In the genomic region with DNA sequence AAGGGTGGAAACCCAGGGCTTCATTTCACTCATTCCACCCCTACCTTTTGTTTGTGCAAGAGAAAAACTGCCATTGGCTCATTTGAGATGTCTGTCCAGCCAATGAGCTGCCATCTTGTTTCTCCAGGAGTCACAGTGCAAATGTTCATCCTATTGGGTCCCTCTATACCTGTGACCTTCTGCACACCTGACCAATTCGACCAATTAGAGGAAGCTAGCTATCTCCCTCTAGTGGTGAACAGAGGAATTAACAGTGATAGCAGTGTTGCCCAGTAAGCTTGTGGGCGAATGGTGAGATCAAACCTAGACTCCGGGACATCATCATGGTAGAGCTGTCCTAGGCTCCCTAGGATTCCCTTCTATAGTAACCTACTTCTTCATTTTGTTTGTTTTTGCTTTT, we compare ENCODE assay signal across 20 mouse cellular contexts.
A peak's percentile ranks its signal among the peaks of the same experiment; 100 is the strongest.
DNase-seq lines count a peak whose midpoint lies in the region; ATAC-seq and TF ChIP-seq lines count a peak whose summit lies in the region.
"Had no signal": no experiment of that assay in that cellular context is flagged by ENCODE, and none has a peak within 500 bp of the region (broad histone marks: within the 10 kb centered on the region; RNA-seq: fewer than 3 reads in every experiment).

No protein-coding gene starts in this region.

- no peak for TF ChIP-seq EP300 in lung, postnatal 0 days (IDR thresholded peaks at IDR 0.05)
- TF ChIP-seq EP300 in stomach, postnatal 0 days (optimal IDR thresholded peaks at IDR 0.05): no peak

- H3K4me3 ChIP-seq in intestine, postnatal 0 days (ENCODE audit: low read depth, low read length): no peak overlapping the region
- H3K4me3 ChIP-seq in intestine, embryonic 15.5 days (replicated peaks): no peak overlapping the region
- H3K4me3 ChIP-seq in lung, postnatal 0 days (ENCODE audit: low read depth, low read length): no peak overlapping the region
- no peak overlapping the region for H3K4me3 ChIP-seq in ES-E14 (ENCODE audit: insufficient read depth in 1 of 2, low read depth in 1 of 2, low read length in 2 of 2, poor library complexity in 1 of 2, severe bottlenecking in 1 of 2)
- no peak overlapping the region for H3K4me3 ChIP-seq in stomach, postnatal 0 days (ENCODE audit: low read depth, low read length)
- no peak overlapping the region for H3K4me3 ChIP-seq in thymus, adult 2 months (ENCODE audit: control insufficient read depth, insufficient read depth, low read length)
- H3K4me3 ChIP-seq: embryonic facial prominence, embryonic 12.5 days; hindbrain, embryonic 12.5 days; limb, embryonic 15.5 days; lung, embryonic 15.5 days; stomach, embryonic 15.5 days had no signal

- H3K27me3 ChIP-seq in intestine, postnatal 0 days (replicated peaks; ENCODE audit: control insufficient read depth, insufficient read depth, low read length): no peaks in the 10 kb centered on the region
- no peaks in the 10 kb centered on the region for H3K27me3 ChIP-seq in intestine, embryonic 15.5 days (replicated peaks)
- no peaks in the 10 kb centered on the region for H3K27me3 ChIP-seq in lung, postnatal 0 days (replicated peaks; ENCODE audit: insufficient read depth, low read length)
- H3K27me3 ChIP-seq in stomach, postnatal 0 days (ENCODE audit: control insufficient read depth, insufficient read depth, low read length): no peaks in the 10 kb centered on the region
- no peaks in the 10 kb centered on the region for H3K27me3 ChIP-seq in thymus, adult 2 months (ENCODE audit: control insufficient read depth, insufficient read depth, low read length)
- H3K27me3 ChIP-seq: embryonic facial prominence, embryonic 12.5 days; hindbrain, embryonic 12.5 days; limb, embryonic 15.5 days; lung, embryonic 15.5 days; stomach, embryonic 15.5 days had no signal

- in situ Hi-C loops in ES-E14 (cut with MboI; ENCODE audit: low sequenced_read_pairs in 2 of 2, unreplicated experiment in 2 of 2): no loop called here

- WGBS in intestine, postnatal 0 days: 88% methylated on average over 3 of the region's 3 CpGs
- WGBS in intestine, embryonic 15.5 days: 81% methylated on average over 3 of the region's 3 CpGs
- 76% methylated on average over 3 of the region's 3 CpGs for whole genome bisulfite sequencing in lung, postnatal 0 days
- 83% methylated on average over 3 of the region's 3 CpGs for WGBS in stomach, postnatal 0 days
- 92% methylated on average over 3 of the region's 3 CpGs for WGBS in thymus, adult 2 months

- TF ChIP-seq CTCF in intestine, postnatal 0 days (IDR thresholded peaks at IDR 0.05; ENCODE audit: low read depth): peak; percentile 55
- TF ChIP-seq CTCF in lung, postnatal 0 days (IDR thresholded peaks at IDR 0.05): peak; percentile 13; the same call in 1 of the 2 replicates
- peak; percentile 50 for TF ChIP-seq CTCF in stomach, postnatal 0 days (IDR thresholded peaks at IDR 0.05; ENCODE audit: low read depth)
- TF ChIP-seq CTCF in thymus, adult 2 months (IDR thresholded peaks at IDR 0.05; ENCODE audit: borderline replicate concordance, control insufficient read depth, extremely low read depth, insufficient read depth, low read length, poor library complexity): no peak

- H3K9me3 ChIP-seq in intestine, postnatal 0 days (ENCODE audit: control insufficient read depth): no peaks in the 10 kb centered on the region
- no peaks in the 10 kb centered on the region for H3K9me3 ChIP-seq in intestine, embryonic 15.5 days
- no peaks in the 10 kb centered on the region; the same call in 1 of the 2 replicates for H3K9me3 ChIP-seq in lung, postnatal 0 days (ENCODE audit: low read length)
- no peaks in the 10 kb centered on the region for H3K9me3 ChIP-seq in ES-E14 (ENCODE audit: control insufficient read depth, insufficient read depth, low read depth, low read length)
- H3K9me3 ChIP-seq in stomach, postnatal 0 days (ENCODE audit: control insufficient read depth, low read length): no peaks in the 10 kb centered on the region
- H3K9me3 ChIP-seq: embryonic facial prominence, embryonic 12.5 days; hindbrain, embryonic 12.5 days; limb, embryonic 15.5 days; lung, embryonic 15.5 days; stomach, embryonic 15.5 days had no signal

- H3K4me2 ChIP-seq in intestine, postnatal 0 days (replicated peaks; ENCODE audit: low read depth): no peak overlapping the region
- H3K4me2 ChIP-seq in intestine, embryonic 15.5 days (replicated peaks): no peak overlapping the region
- no peak overlapping the region for H3K4me2 ChIP-seq in lung, postnatal 0 days (replicated peaks; ENCODE audit: low read depth, low read length)
- H3K4me2 ChIP-seq in stomach, postnatal 0 days (replicated peaks; ENCODE audit: low read depth): no peak overlapping the region
- H3K4me2 ChIP-seq: embryonic facial prominence, embryonic 12.5 days; hindbrain, embryonic 12.5 days; limb, embryonic 15.5 days; lung, embryonic 15.5 days; stomach, embryonic 15.5 days had no signal

- no peak overlapping the region for H3K27ac ChIP-seq in intestine, postnatal 0 days (ENCODE audit: low read depth, low read length)
- H3K27ac ChIP-seq in intestine, embryonic 15.5 days: no peak overlapping the region
- H3K27ac ChIP-seq in lung, postnatal 0 days (ENCODE audit: low read length): no peak overlapping the region
- no peak overlapping the region for H3K27ac ChIP-seq in ES-E14 (ENCODE audit: insufficient read depth, low read depth, low read length, poor library complexity, severe bottlenecking)
- no peak overlapping the region for H3K27ac ChIP-seq in stomach, postnatal 0 days (replicated peaks)
- no peak overlapping the region for H3K27ac ChIP-seq in thymus, adult 2 months (ENCODE audit: control insufficient read depth, insufficient read depth, low read length)
- H3K27ac ChIP-seq: embryonic facial prominence, embryonic 12.5 days; hindbrain, embryonic 12.5 days; limb, embryonic 15.5 days; lung, embryonic 15.5 days; stomach, embryonic 15.5 days had no signal

- no peak overlapping the region for H3K9ac ChIP-seq in intestine, postnatal 0 days (ENCODE audit: low read depth, low read length)
- H3K9ac ChIP-seq in intestine, embryonic 15.5 days: no peak overlapping the region
- H3K9ac ChIP-seq in lung, postnatal 0 days (replicated peaks; ENCODE audit: low read depth): no peak overlapping the region
- H3K9ac ChIP-seq in ES-E14 (ENCODE audit: insufficient read depth, low read depth, low read length, poor library complexity, severe bottlenecking): no peak overlapping the region
- no peak overlapping the region for H3K9ac ChIP-seq in stomach, postnatal 0 days (ENCODE audit: low read length)
- H3K9ac ChIP-seq: embryonic facial prominence, embryonic 12.5 days; hindbrain, embryonic 12.5 days; limb, embryonic 15.5 days; lung, embryonic 15.5 days; stomach, embryonic 15.5 days had no signal

- no peaks in the 10 kb centered on the region for H3K36me3 ChIP-seq in intestine, postnatal 0 days (ENCODE audit: control insufficient read depth, insufficient read depth)
- no peaks in the 10 kb centered on the region for H3K36me3 ChIP-seq in intestine, embryonic 15.5 days
- no peaks in the 10 kb centered on the region for H3K36me3 ChIP-seq in lung, postnatal 0 days (ENCODE audit: insufficient read depth, low read length)
- H3K36me3 ChIP-seq in ES-E14 (ENCODE audit: control insufficient read depth, insufficient read depth, low read length, poor library complexity, severe bottlenecking): no peaks in the 10 kb centered on the region
- H3K36me3 ChIP-seq in stomach, postnatal 0 days (ENCODE audit: control insufficient read depth, insufficient read depth, low read length): no peaks in the 10 kb centered on the region
- no peaks in the 10 kb centered on the region for H3K36me3 ChIP-seq in thymus, adult 2 months (ENCODE audit: control insufficient read depth, insufficient read depth, low read length)
- H3K36me3 ChIP-seq: embryonic facial prominence, embryonic 12.5 days; hindbrain, embryonic 12.5 days; limb, embryonic 15.5 days; lung, embryonic 15.5 days; stomach, embryonic 15.5 days had no signal

- ATAC-seq in intestine, postnatal 0 days: no peak
- no peak for ATAC-seq in intestine, embryonic 15.5 days
- ATAC-seq in lung, postnatal 0 days: no peak
- ATAC-seq in stomach, postnatal 0 days (ENCODE audit: low FRiP score, low TSS enrichment): no peak
- ATAC-seq: activated CD4-positive, CD25-positive, alpha-beta regulatory T cell, adult 4 months had no signal

- no peak for TF ChIP-seq POLR2A in thymus, adult 2 months (IDR thresholded peaks at IDR 0.05; ENCODE audit: control insufficient read depth, extremely low read depth, insufficient read depth, low read length, poor library complexity)

- no peaks in the 10 kb centered on the region for H3K4me1 ChIP-seq in intestine, postnatal 0 days (replicated peaks; ENCODE audit: control insufficient read depth, insufficient read depth, low read length)
- no peaks in the 10 kb centered on the region for H3K4me1 ChIP-seq in intestine, embryonic 15.5 days (replicated peaks)
- no peaks in the 10 kb centered on the region for H3K4me1 ChIP-seq in lung, postnatal 0 days (ENCODE audit: insufficient read depth, low read depth, low read length)
- no peaks in the 10 kb centered on the region for H3K4me1 ChIP-seq in ES-E14 (ENCODE audit: control insufficient read depth in 2 of 2, insufficient read depth in 2 of 2, low read length in 2 of 2, poor library complexity in 1 of 2)
- no peaks in the 10 kb centered on the region for H3K4me1 ChIP-seq in stomach, postnatal 0 days (replicated peaks; ENCODE audit: control insufficient read depth, insufficient read depth)
- no peaks in the 10 kb centered on the region for H3K4me1 ChIP-seq in thymus, adult 2 months (replicated peaks; ENCODE audit: control insufficient read depth, insufficient read depth, low read length)
- H3K4me1 ChIP-seq: embryonic facial prominence, embryonic 12.5 days; hindbrain, embryonic 12.5 days; limb, embryonic 15.5 days; lung, embryonic 15.5 days; stomach, embryonic 15.5 days had no signal

- no peak for DNase-seq in lung, postnatal 0 days (ENCODE audit: low spot score)
- no peak for DNase-seq in lung, postnatal 4 days
- DNase-seq in ES-E14 (ENCODE audit: low read depth, low spot score): peak; percentile 13
- no peak for DNase-seq in stomach, postnatal 0 days (ENCODE audit: low spot score)
- DNase-seq in thymus, adult 2 months: no peak
- DNase-seq: adrenal gland, postnatal 14 days; cerebellum, adult 2 months; gastrocnemius, postnatal 10 days; kidney, adult 11 months; kidney, postnatal 36 days; spleen, adult 18-20 months; thymus, postnatal 25 days had no signal

TF ChIP-seq in ES-E14, 5 proteins besides CTCF, POLR2A, EP300 and RAD21:
- TF ChIP-seq CHD2 (IDR thresholded peaks at IDR 0.05; ENCODE audit: low read depth, low read length) (peak; percentile 65; the same call in 1 of the 2 replicates), MAFK (IDR thresholded peaks at IDR 0.05; ENCODE audit: insufficient read depth, low read depth, low read length) (no peak), ZNF384 (IDR thresholded peaks at IDR 0.05; ENCODE audit: low read depth, low read length) (no peak), HCFC1 (IDR thresholded peaks at IDR 0.05; ENCODE audit: borderline replicate concordance, insufficient read depth, low read length) (no peak), ZC3H11A (IDR thresholded peaks at IDR 0.05; ENCODE audit: borderline replicate concordance, low read depth, low read length) (no peak)
